Mouse (Mus musculus) liver, postnatal 0 days (tissue): ENCODE results near the gene Ttll5. TPM values are rescaled to one million over a fixed set of nuclear protein-coding genes. Genes with fewer than 3 reads are reported as not detected.

Source experiments
- ATAC-seq: fragments of 200-750 bp; cut with Nextera tagmentation; 2 replicates; pipeline ENCODE4 v1.8.0; 2017; ENCODE audit warnings: mild to moderate bottlenecking, moderate library complexity
- DNase-seq: peaks from one replicate; pipeline ENCODE4 v3.0.0-alpha.2; 2016
- H3K27ac ChIP-seq: fragments of 300-500 bp; sonication (generic); 2 replicates; pipeline ENCODE4 v1.5.1; 2014; ENCODE audit warnings: antibody characterized with exemption, moderate library complexity, mild to moderate bottlenecking, low read depth
- H3K27me3 ChIP-seq: fragments of 300-500 bp; sonication (generic); 2 replicates; pipeline ENCODE4 v1.6.1; 2014; ENCODE audit warnings: low read length, control low read depth, mixed read lengths; ENCODE audit not compliant: insufficient read depth
- H3K36me3 ChIP-seq: fragments of 300-500 bp; sonication (generic); replicated peaks from 2 replicates; pipeline ENCODE4 v1.6.1; 2014; ENCODE audit warnings: mild to moderate bottlenecking, control low read depth, low read length, moderate library complexity, mixed read lengths; ENCODE audit not compliant: insufficient read depth
- H3K4me1 ChIP-seq: fragments of 300-500 bp; sonication (generic); 2 replicates; pipeline ENCODE4 v1.6.1; 2014; ENCODE audit warnings: antibody characterized with exemption, mild to moderate bottlenecking, control low read depth; ENCODE audit not compliant: insufficient read depth
- H3K4me2 ChIP-seq: fragments of 300-500 bp; sonication (generic); 2 replicates; pipeline ENCODE4 v1.6.1; 2014; ENCODE audit warnings: low read depth, mild to moderate bottlenecking, low read length, moderate library complexity, mixed read lengths
- H3K4me3 ChIP-seq: fragments of 300-500 bp; sonication (generic); 2 replicates; pipeline ENCODE4 v1.5.1; 2014; ENCODE audit warnings: low read depth, low read length
- H3K9ac ChIP-seq: fragments of 300-500 bp; sonication (generic); replicated peaks from 2 replicates; pipeline ENCODE4 v1.6.1; 2014; ENCODE audit warnings: mild to moderate bottlenecking, moderate library complexity
- H3K9me3 ChIP-seq: fragments of 300-500 bp; sonication (generic); 2 replicates; pipeline ENCODE4 v1.6.1; 2016; ENCODE audit warnings: mild to moderate bottlenecking, control low read depth, low read length, mixed read lengths
- CTCF ChIP-seq: sonication (generic); IDR thresholded peaks from 2 replicates; pipeline ENCODE4 v1.5.1; 2016; ENCODE audit warnings: antibody characterized with exemption, low read depth
- EP300 ChIP-seq: IDR thresholded peaks from 2 replicates; pipeline ENCODE4 v1.6.1; 2016; ENCODE audit warnings: antibody characterized with exemption, low read depth, mild to moderate bottlenecking
- WGBS: fragments of 180-500 bp; shearing (Covaris S2); extraction: QIAGEN DNeasy Blood & Tissue Kit; methylation state at CpG from one replicate; pipeline ENCODE4 v1.1.7; 2014; ENCODE audit not compliant: insufficient replicate concordance; 5-methylcytosine and 5-hydroxymethylcytosine counted together
- polyA plus RNA-seq: library from polyadenylated mRNA; unstranded; fragments of >200 nt; fragmentation: Nextera tagmentation; extraction: Ambion mirVana; gene quantifications from 2 replicates; pipeline ENCODE4 v1.2.1, GENCODE M21; 2015

Gene Ttll5
- polyA plus RNA-seq, 1 experiment from 2014 or later = 2.8 TPM

- no peaks in the 10 kb centered on the region for H3K9me3 ChIP-seq
- TF ChIP-seq EP300 (no peak), CTCF (no peak)
- no peaks in the 10 kb centered on the region for H3K4me1 ChIP-seq
- no peak overlapping the region for H3K4me3 ChIP-seq
- no peak overlapping the region for H3K9ac ChIP-seq
- H3K36me3 ChIP-seq = 0 out of 2 replicates have a peak, but pooled peaks cover 8% of the 10 kb centered on the region
- H3K4me2 ChIP-seq = no peak overlapping the region
- no peak overlapping the region for H3K27ac ChIP-seq
- H3K27me3 ChIP-seq = no peaks in the 10 kb centered on the region
- 43% methylated on average over 3 of the region's 3 CpGs for WGBS
- DNase-seq (no peak), ATAC-seq (no peak)
Observed at GRCm38 (mm10) chr12:85955690-85956089, 131.2 kb downstream of the Ttll5 start.

GRCm38 (mm10) chr12:85956251-85956650 lies 131.8 kb downstream of the Ttll5 start:
- WGBS = 85% methylated on average over 6 of the region's 6 CpGs
- H3K4me2 ChIP-seq = no peak overlapping the region
- H3K9ac ChIP-seq = no peak overlapping the region
- H3K4me1 ChIP-seq = no peaks in the 10 kb centered on the region
- no peak overlapping the region for H3K4me3 ChIP-seq
- H3K36me3 ChIP-seq = 0 out of 2 replicates have a peak, but pooled peaks cover 8% of the 10 kb centered on the region
- H3K27ac ChIP-seq = no peak overlapping the region
- DNase-seq = no peak
- no peak for ATAC-seq
- H3K27me3 ChIP-seq = no peaks in the 10 kb centered on the region
- TF ChIP-seq EP300 = no peak
- TF ChIP-seq CTCF = no peak
- no peaks in the 10 kb centered on the region for H3K9me3 ChIP-seq

- Histone ChIP-seq H3K27ac (no peak overlapping the region), H3K36me3 (0 out of 2 replicates have a peak, but pooled peaks cover 8% of the 10 kb centered on the region), H3K4me3 (no peak overlapping the region), H3K4me2 (no peak overlapping the region), H3K27me3 (no peaks in the 10 kb centered on the region), H3K9ac (no peak overlapping the region), H3K4me1 (0 out of 2 replicates have a peak, but pooled peaks cover 4% of the 10 kb centered on the region), H3K9me3 (no peaks in the 10 kb centered on the region)
- DNase-seq (no peak), ATAC-seq (no peak)
- WGBS = 64% methylated on average over 2 of the region's 2 CpGs
- TF ChIP-seq CTCF = no peak
Observed at GRCm38 (mm10) chr12:85958460-85958859, 134.0 kb downstream of the Ttll5 start.

GRCm38 (mm10) chr12:85959822-85960501 lies 135.5 kb downstream of the Ttll5 start:
- WGBS = 85% methylated on average over 10 of the region's 10 CpGs
- DNase-seq (no peak), ATAC-seq (no peak)
- Histone ChIP-seq H3K4me2 (no peak overlapping the region), H3K4me3 (no peak overlapping the region), H3K27ac (no peak overlapping the region), H3K9ac (no peak overlapping the region), H3K27me3 (no peaks in the 10 kb centered on the region), H3K9me3 (no peaks in the 10 kb centered on the region), H3K4me1 (0 out of 2 replicates have a peak, but pooled peaks cover 4% of the 10 kb centered on the region), H3K36me3 (no peaks in the 10 kb centered on the region; the same call in 1 of the 2 replicates)
- TF ChIP-seq CTCF (no peak), EP300 (no peak)

GRCm38 (mm10) chr12:85960699-85961098 lies 136.2 kb downstream of the Ttll5 start:
- H3K27ac ChIP-seq = no peak overlapping the region
- DNase-seq (no peak), ATAC-seq (no peak)
- no peak overlapping the region for H3K4me2 ChIP-seq
- H3K36me3 ChIP-seq = no peaks in the 10 kb centered on the region; the same call in 1 of the 2 replicates
- no peak for TF ChIP-seq EP300
- WGBS = 76% methylated on average over 4 of the region's 4 CpGs
- no peaks in the 10 kb centered on the region for H3K27me3 ChIP-seq
- H3K4me1 ChIP-seq = 0 out of 2 replicates have a peak, but pooled peaks cover 4% of the 10 kb centered on the region
- H3K9ac ChIP-seq = no peak overlapping the region
- H3K4me3 ChIP-seq = no peak overlapping the region
- no peaks in the 10 kb centered on the region for H3K9me3 ChIP-seq

GRCm38 (mm10) chr12:85963160-85963559 lies 138.7 kb downstream of the Ttll5 start:
- Histone ChIP-seq H3K9me3 (no peaks in the 10 kb centered on the region), H3K9ac (no peak overlapping the region), H3K4me2 (peak overlapping the region; percentile 18; the same call in 1 of the 2 replicates), H3K4me1 (0 out of 2 replicates have a peak, but pooled peaks cover 4% of the 10 kb centered on the region), H3K27me3 (no peaks in the 10 kb centered on the region), H3K27ac (peak overlapping the region; percentile 48; the same call in 1 of the 2 replicates), H3K4me3 (no peak overlapping the region), H3K36me3 (no peaks in the 10 kb centered on the region; the same call in 1 of the 2 replicates)
- 49% methylated on average over 2 of the region's 2 CpGs for WGBS
- no peak for ATAC-seq
- no peak for DNase-seq
- TF ChIP-seq CTCF (no peak), EP300 (no peak)
